Mouse (Mus musculus) frontal cortex, adult (tissue): ENCODE measurements at regions not wholly inside any gene's neighbourhood (a gene's known extent, or its start where the extent isn't known, plus 50 kb on each side); places are given as distances from the start of the nearest gene placed in this dataset.
A peak's percentile ranks its signal among the peaks of the same experiment; 100 is the strongest.
"Not testable (repeated sequence)": the region's sequence is repeated elsewhere in the genome, so short reads cannot be mapped to it uniquely, and the experiment has no call there.

Source experiments
- ATAC-seq: cut with Nextera tagmentation; 2 replicates; pipeline ENCODE4 v1.9.2; 2017; ENCODE audit warnings: mild to moderate bottlenecking, moderate library complexity, mixed read lengths; ENCODE audit not compliant: low TSS enrichment

GRCm38 (mm10) chr14:37571971-37572370 is 436.9 kb upstream of the Ghitm start:
- ATAC-seq, result peak; percentile 97

- ATAC-seq, result no peak
Measured at GRCm38 (mm10) chr14:37558258-37558657, 423.2 kb upstream of the Ghitm start.

GRCm38 (mm10) chr14:37523616-37524015 is 388.5 kb upstream of the Ghitm start:
- ATAC-seq, result no peak

- ATAC-seq, result not testable (repeated sequence)
Measured at GRCm38 (mm10) chr14:37520631-37521030, 385.6 kb upstream of the Ghitm start.

- no peak for ATAC-seq
Measured at GRCm38 (mm10) chr14:37505314-37505713, 370.2 kb upstream of the Ghitm start.

- ATAC-seq, result no peak
Measured at GRCm38 (mm10) chr14:37490711-37491110, 355.6 kb upstream of the Ghitm start.

- ATAC-seq, result no peak
Measured at GRCm38 (mm10) chr14:37485292-37485691, 350.2 kb upstream of the Ghitm start.

GRCm38 (mm10) chr14:37477599-37477998 is 342.5 kb upstream of the Ghitm start:
- no peak for ATAC-seq

- peak; percentile 94 for ATAC-seq
Measured at GRCm38 (mm10) chr14:37468711-37469110, 333.6 kb upstream of the Ghitm start.

- ATAC-seq, result no peak
Measured at GRCm38 (mm10) chr14:37440874-37441273, 305.8 kb upstream of the Ghitm start.

GRCm38 (mm10) chr14:37430656-37431055 is 295.6 kb upstream of the Ghitm start:
- peak; percentile 64; the same call in 1 of the 2 replicates for ATAC-seq

GRCm38 (mm10) chr14:37425506-37425905 is 290.4 kb upstream of the Ghitm start:
- peak; percentile 99 for ATAC-seq

GRCm38 (mm10) chr14:37421566-37421965 is 286.5 kb upstream of the Ghitm start:
- ATAC-seq, result no peak

- not testable (repeated sequence) for ATAC-seq
Measured at GRCm38 (mm10) chr14:37412583-37412982, 277.5 kb upstream of the Ghitm start.

- ATAC-seq, result peak; percentile 94
Measured at GRCm38 (mm10) chr14:37371972-37372371, 236.9 kb upstream of the Ghitm start.

- ATAC-seq, result no peak
Measured at GRCm38 (mm10) chr14:37361896-37362295, 226.8 kb upstream of the Ghitm start.

- ATAC-seq, result peak; percentile 100
Measured at GRCm38 (mm10) chr14:37355968-37356704, 221.1 kb upstream of the Ghitm start.

GRCm38 (mm10) chr14:37323392-37323791 is 188.3 kb upstream of the Ghitm start:
- ATAC-seq, result no peak

- ATAC-seq, result peak; percentile 50; the same call in 1 of the 2 replicates
Measured at GRCm38 (mm10) chr14:37315239-37315895, 180.3 kb upstream of the Ghitm start.

- ATAC-seq, result peak; percentile 97
Measured at GRCm38 (mm10) chr14:37313906-37314305, 178.8 kb upstream of the Ghitm start.

- no peak for ATAC-seq
Measured at GRCm38 (mm10) chr14:37312887-37313286, 177.8 kb upstream of the Ghitm start.

GRCm38 (mm10) chr14:37306622-37307274 is 171.7 kb upstream of the Ghitm start:
- no peak for ATAC-seq

GRCm38 (mm10) chr14:37298631-37299030 is 163.6 kb upstream of the Ghitm start:
- no peak for ATAC-seq
